Mouse (Mus musculus) left cerebral cortex, adult 6 months (tissue): ENCODE data around the gene Fbxl20. TPM values are rescaled to one million over a fixed set of nuclear protein-coding genes. Genes with fewer than 3 reads are reported as not detected.

Experiments
- long read RNA-seq, 2 experiments: library from polyadenylated mRNA; unstranded; transcript quantifications; one replicate each; pipeline ENCODE4 v2.0.0; 2019 to 2020
- polyA plus RNA-seq: library from polyadenylated mRNA; unstranded; fragments of <200 nt; fragmentation: Nextera tagmentation; gene quantifications from 2 replicates; pipeline ENCODE4 v1.2.3, GENCODE M21; 2021

The Fbxl20 gene
- polyA plus RNA-seq = 5.1 and 7.8 TPM in 2 replicates
- long read RNA-seq, experiment 1, full-length matches to known transcripts = 56 of 117 reads
- long read RNA-seq, experiment 1, partial matches to known transcripts = 14 of 117 reads
- long read RNA-seq, experiment 1, other reads (novel, unspliced or antisense) = 47 of 117 reads
- long read RNA-seq, experiment 2, full-length matches to known transcripts = 7 of 14 reads
- long read RNA-seq, experiment 2, partial matches to known transcripts = 1 of 14 reads
- long read RNA-seq, experiment 2, other reads (novel, unspliced or antisense) = 6 of 14 reads

GRCm38 (mm10) chr11:98149786-98150624 lies at the start of gene Fbxl20:
TSS of gene Fbxl20 (minus strand) at chr11:98150403.

GRCm38 (mm10) chr11:98192901-98193805 lies 43.0 kb upstream of the Fbxl20 start, which contains the start of gene Med1:
TSS of gene Med1 (minus strand) at chr11:98193293.

GRCm38 (mm10) chr11:98052989-98053834 lies 97.0 kb downstream of the Fbxl20 start, which contains the start of gene Stac2:
TSS of gene Stac2 (minus strand) at chr11:98053462.

Other genes starting within 250 kb of the Fbxl20 start
- gene Plxdc1, start 164.0 kb downstream of the Fbxl20 start, polyA plus RNA-seq = 22.9 and 30.2 TPM in 2 replicates
- gene Arl5c, start 154.2 kb downstream of the Fbxl20 start, polyA plus RNA-seq = 7.6 and 9.7 TPM in 2 replicates
- 35.4 and 44.8 TPM in 2 replicates for gene Cacnb1, start 127.4 kb downstream of the Fbxl20 start, polyA plus RNA-seq
- gene Rpl19, start 123.7 kb downstream of the Fbxl20 start, polyA plus RNA-seq = 2,408 and 2,474 TPM in 2 replicates
- 7.4 and 15.2 TPM in 2 replicates for gene Stac2, start 96.9 kb downstream of the Fbxl20 start, polyA plus RNA-seq
- 29.4 and 30.7 TPM in 2 replicates for gene Med1, start 42.9 kb upstream of the Fbxl20 start, polyA plus RNA-seq
- gene Cdk12, start 52.7 kb upstream of the Fbxl20 start, polyA plus RNA-seq = 2.5 and 2.9 TPM in 2 replicates
- 8.6 and 13.4 TPM in 2 replicates for gene Neurod2, start 179.2 kb upstream of the Fbxl20 start, polyA plus RNA-seq
- gene Ppp1r1b, start 198.0 kb upstream of the Fbxl20 start, polyA plus RNA-seq = 207 and 248 TPM in 2 replicates
- 39.7 and 45.4 TPM in 2 replicates for gene Stard3, start 208.0 kb upstream of the Fbxl20 start, polyA plus RNA-seq
- 10.8 and 18.4 TPM in 2 replicates for gene Tcap, start 233.4 kb upstream of the Fbxl20 start, polyA plus RNA-seq
- gene Pnmt, start 236.0 kb upstream of the Fbxl20 start, polyA plus RNA-seq = 0.17 and 0.50 TPM in 2 replicates